26 mouse cellular contexts compared by ENCODE assay signal in genomic region chr7:24845181-24845580, GRCm38 (mm10). TPM values are rescaled to one million over a fixed set of nuclear protein-coding genes. Genes with fewer than 3 reads are reported as not detected.
DNase-seq lines count a peak whose midpoint lies in the region; ATAC-seq and TF ChIP-seq lines count a peak whose summit lies in the region.
"Had no signal": no experiment of that assay in that cellular context is flagged by ENCODE, and none has a peak within 500 bp of the region (broad histone marks: within the 10 kb centered on the region; RNA-seq: fewer than 3 reads in every experiment).

No protein-coding gene starts in this region.

- ATAC-seq in midbrain, embryonic 11.5 days (ENCODE audit: low FRiP score): no peak
- ATAC-seq: forebrain, embryonic 13.5 days had no signal

- H3K4me2 ChIP-seq in midbrain, embryonic 11.5 days: no peak overlapping the region
- H3K4me2 ChIP-seq: embryonic facial prominence, embryonic 12.5 days; forebrain, embryonic 13.5 days; forebrain, embryonic 15.5 days had no signal

- H3K4me3 ChIP-seq in liver, adult 2 months (ENCODE audit: insufficient read depth, low read depth, low read length): no peak overlapping the region
- no peak overlapping the region for H3K4me3 ChIP-seq in midbrain, embryonic 11.5 days (ENCODE audit: low read depth, low read length)
- H3K4me3 ChIP-seq: embryonic facial prominence, embryonic 10.5 days; embryonic facial prominence, embryonic 12.5 days; forebrain, embryonic 13.5 days; forebrain, embryonic 15.5 days had no signal

- no peaks in the 10 kb centered on the region for H3K27me3 ChIP-seq in liver, adult 2 months (ENCODE audit: control insufficient read depth, insufficient read depth, low read length)
- no peaks in the 10 kb centered on the region for H3K27me3 ChIP-seq in midbrain, embryonic 11.5 days (ENCODE audit: control insufficient read depth, insufficient read depth, low read length)
- H3K27me3 ChIP-seq: embryonic facial prominence, embryonic 12.5 days; forebrain, embryonic 13.5 days; forebrain, embryonic 15.5 days had no signal

- no peaks in the 10 kb centered on the region for H3K36me3 ChIP-seq in liver, adult 2 months (ENCODE audit: control insufficient read depth, insufficient read depth, low read length)
- no peaks in the 10 kb centered on the region for H3K36me3 ChIP-seq in midbrain, embryonic 11.5 days (ENCODE audit: control insufficient read depth, insufficient read depth, low read length)
- H3K36me3 ChIP-seq: embryonic facial prominence, embryonic 10.5 days; embryonic facial prominence, embryonic 12.5 days; forebrain, embryonic 15.5 days had no signal

- no peak overlapping the region for H3K9ac ChIP-seq in liver, adult 2 months (ENCODE audit: low read depth, low read length)
- H3K9ac ChIP-seq in midbrain, embryonic 11.5 days (ENCODE audit: low read length): no peak overlapping the region
- H3K9ac ChIP-seq: embryonic facial prominence, embryonic 12.5 days; forebrain, embryonic 13.5 days; forebrain, embryonic 15.5 days; forebrain, postnatal 0 days had no signal

- no peak overlapping the region for H3K27ac ChIP-seq in liver, adult 2 months (replicated peaks; ENCODE audit: insufficient read depth, low read depth, low read length)
- no peak overlapping the region for H3K27ac ChIP-seq in midbrain, embryonic 11.5 days (ENCODE audit: low read depth, low read length)
- H3K27ac ChIP-seq: embryonic facial prominence, embryonic 10.5 days; embryonic facial prominence, embryonic 12.5 days; forebrain, embryonic 13.5 days had no signal

- no peaks in the 10 kb centered on the region for H3K79me2 ChIP-seq in liver, adult 2 months (ENCODE audit: control insufficient read depth, insufficient read depth, low read length)

- peak; percentile 72 for DNase-seq in liver, adult 2 months (ENCODE audit: extremely low read depth, low read depth, low spot score)
- no peak for DNase-seq in liver
- DNase-seq in ES-CJ7 (ENCODE audit: low read depth, low spot score): peak; percentile 56
- DNase-seq in ZHBTc4 (ENCODE audit: low read depth, low spot score): peak; percentile 27
- no peak for DNase-seq in right cerebral cortex, adult 2 months (ENCODE audit: low spot score in 2 of 2)
- DNase-seq in midbrain, embryonic 11.5 days (ENCODE audit: low spot score, missing footprints): no peak
- DNase-seq: adrenal gland, adult 2 months; adrenal gland, postnatal 10 days; adrenal gland, postnatal 25 days; cerebellum, adult 11 months; cerebellum, adult 18-20 months; cerebellum, adult 8-10 months; cerebellum, adult 9-11 months; cerebellum, postnatal 14 days had no signal

- H3K4me1 ChIP-seq in liver, adult 2 months (ENCODE audit: control insufficient read depth, insufficient read depth, low read length): peaks cover 16% of the 10 kb centered on the region
- H3K4me1 ChIP-seq in midbrain, embryonic 11.5 days (ENCODE audit: control insufficient read depth, insufficient read depth, low read length): no peaks in the 10 kb centered on the region

- H3K9me3 ChIP-seq in midbrain, embryonic 11.5 days (ENCODE audit: control insufficient read depth, low read length): no peaks in the 10 kb centered on the region
- H3K9me3 ChIP-seq: embryonic facial prominence, embryonic 10.5 days; embryonic facial prominence, embryonic 12.5 days; forebrain, embryonic 13.5 days; forebrain, embryonic 15.5 days had no signal

- no peak for TF ChIP-seq POLR2A in liver, adult 2 months (IDR thresholded peaks at IDR 0.05; ENCODE audit: extremely low read depth, insufficient read depth, low read length)

- WGBS in liver, adult 2 months: 61% methylated on average over 9 of the region's 9 CpGs
- WGBS in midbrain, embryonic 11.5 days: 82% methylated on average over 9 of the region's 9 CpGs

- no peak for TF ChIP-seq CTCF in liver, adult 2 months (IDR thresholded peaks at IDR 0.05; ENCODE audit: low read depth, low read length)

RNA-seq across cellular contexts. Expression of gene Gm9844, which starts 16.8 kb away (rescaled TPM):
- total RNA-seq in liver, adult 2 months (2014; rRNA removed): not detected in 2 replicates
- not detected in 2 replicates for polyA plus RNA-seq in liver, adult 2 months (2012; rRNA removed)
- polyA plus RNA-seq in midbrain, embryonic 11.5 days (2014; fragmentation: Nextera tagmentation; extraction: Ambion mirVana): 19.9 and 20.6 TPM in 2 replicates
- polyA plus RNA-seq: adrenal gland, adult 2 months had no signal

RNA-seq across cellular contexts. Expression of gene Lypd4, which starts 24.6 kb away (rescaled TPM):
- total RNA-seq in liver, adult 2 months (2014; rRNA removed): not detected in 2 replicates
- polyA plus RNA-seq in liver, adult 2 months (2012; rRNA removed): not detected in 2 replicates
- not detected in 2 replicates for polyA plus RNA-seq in midbrain, embryonic 11.5 days (2014; fragmentation: Nextera tagmentation; extraction: Ambion mirVana)
- total RNA-seq: adrenal gland, adult 2 months; adrenal gland, postnatal 10 days; adrenal gland, postnatal 25 days; adrenal gland, postnatal 4 days; forebrain, postnatal 0 days; MEL had no signal
- polyA plus RNA-seq: adrenal gland, adult 2 months; brain, embryonic 14.5 days; C2C12; cortical plate, adult 2 months; embryonic facial prominence, embryonic 10.5 days; embryonic facial prominence, embryonic 12.5 days; embryonic facial prominence, embryonic 14.5 days; forebrain, embryonic 11.5 days; forebrain, embryonic 13.5 days; forebrain, embryonic 15.5 days; forebrain, postnatal 0 days had no signal

RNA-seq across cellular contexts. Expression of gene Dmrtc2, which starts 24.7 kb away (rescaled TPM):
- total RNA-seq in liver, adult 2 months (2014; rRNA removed): not detected in 2 replicates
- polyA plus RNA-seq in liver, adult 2 months (2012; rRNA removed): not detected in 2 replicates
- polyA plus RNA-seq in midbrain, embryonic 11.5 days (2014; fragmentation: Nextera tagmentation; extraction: Ambion mirVana): not detected in 2 replicates
- total RNA-seq: adrenal gland, adult 2 months; adrenal gland, postnatal 10 days; adrenal gland, postnatal 25 days; forebrain, postnatal 0 days; MEL had no signal
- polyA plus RNA-seq: adrenal gland, adult 2 months; C2C12; cortical plate, adult 2 months; embryonic facial prominence, embryonic 10.5 days; embryonic facial prominence, embryonic 12.5 days; embryonic facial prominence, embryonic 14.5 days; forebrain, embryonic 11.5 days; forebrain, embryonic 15.5 days had no signal

RNA-seq across cellular contexts. Expression of gene Rps19, which starts 39.0 kb away (rescaled TPM):
- 205 and 255 TPM in 2 replicates for total RNA-seq in liver, adult 2 months (2014; rRNA removed)
- polyA plus RNA-seq in liver, adult 2 months (2012; rRNA removed): 191 and 262 TPM in 2 replicates
- polyA plus RNA-seq in midbrain, embryonic 11.5 days (2014; fragmentation: Nextera tagmentation; extraction: Ambion mirVana): 1,753 and 1,929 TPM in 2 replicates

RNA-seq across cellular contexts. Expression of gene Cd79a, which starts 52.0 kb away (rescaled TPM):
- total RNA-seq in liver, adult 2 months (2014; rRNA removed): 0.18 and 0.60 TPM in 2 replicates
- polyA plus RNA-seq in liver, adult 2 months (2012; rRNA removed): 2.0 and 5.7 TPM in 2 replicates
- 0.12 and 0.14 TPM in 2 replicates for polyA plus RNA-seq in midbrain, embryonic 11.5 days (2014; fragmentation: Nextera tagmentation; extraction: Ambion mirVana)

Comparison
In these comparisons a context has a peak if more than half of its experiments do, and no peak if none do; other contexts are left out.
1. DNase-seq: peak in liver, adult 2 months (single experiment), ES-CJ7 (single experiment) and ZHBTc4 (single experiment); none in liver (single experiment), right cerebral cortex, adult 2 months (0 of 2) and midbrain, embryonic 11.5 days (single experiment).
2. RNA of gene Gm9844, which starts 16.8 kb away (polyA plus RNA-seq): 19.9 to 20.6 TPM in midbrain, embryonic 11.5 days; not detected in liver, adult 2 months; every median in the first group is over 10 times any median in the second.